Mouse (Mus musculus): Measurements from ENCODE around the gene Ugt1a2. TPM values are rescaled to one million over a fixed set of nuclear protein-coding genes. Genes with fewer than 3 reads are reported as not detected.

Gene Ugt1a2
- polyA plus RNA-seq, 1 experiment = 0.32 TPM

- TF ChIP-seq POLR2A (IDR thresholded peaks at IDR 0.05; ENCODE audit: control insufficient read depth, extremely low read depth, insufficient read depth, low read length, poor library complexity) (no peak), CTCF (IDR thresholded peaks at IDR 0.05; ENCODE audit: borderline replicate concordance, control insufficient read depth, extremely low read depth, insufficient read depth, low read length, poor library complexity) (no peak)
- 52% methylated on average over 2 of the region's 2 CpGs for WGBS
- Histone ChIP-seq H3K27ac (ENCODE audit: control insufficient read depth, insufficient read depth, low read length) (no peak overlapping the region), H3K4me1 (replicated peaks; ENCODE audit: control insufficient read depth, insufficient read depth, low read length) (no peaks in the 10 kb centered on the region), H3K36me3 (ENCODE audit: control insufficient read depth, insufficient read depth, low read length) (no peaks in the 10 kb centered on the region), H3K27me3 (ENCODE audit: control insufficient read depth, insufficient read depth, low read length) (no peaks in the 10 kb centered on the region), H3K4me3 (ENCODE audit: control insufficient read depth, insufficient read depth, low read length) (no peak overlapping the region)
- no peak for DNase-seq
These were observed 47.3 kb downstream of the Ugt1a2 start for GRCm38 (mm10) chr1:88247660-88248059.

- Histone ChIP-seq H3K4me1 (replicated peaks; ENCODE audit: control insufficient read depth, insufficient read depth, low read length) (no peaks in the 10 kb centered on the region), H3K27me3 (ENCODE audit: control insufficient read depth, insufficient read depth, low read length) (no peaks in the 10 kb centered on the region), H3K27ac (ENCODE audit: control insufficient read depth, insufficient read depth, low read length) (no peak overlapping the region), H3K36me3 (ENCODE audit: control insufficient read depth, insufficient read depth, low read length) (no peaks in the 10 kb centered on the region), H3K4me3 (ENCODE audit: control insufficient read depth, insufficient read depth, low read length) (no peak overlapping the region)
- TF ChIP-seq CTCF (IDR thresholded peaks at IDR 0.05; ENCODE audit: borderline replicate concordance, control insufficient read depth, extremely low read depth, insufficient read depth, low read length, poor library complexity) (no peak), POLR2A (IDR thresholded peaks at IDR 0.05; ENCODE audit: control insufficient read depth, extremely low read depth, insufficient read depth, low read length, poor library complexity) (no peak)
- DNase-seq = no peak
- WGBS = 58% methylated on average over 4 of the region's 4 CpGs
These were observed 48.3 kb downstream of the Ugt1a2 start for GRCm38 (mm10) chr1:88248658-88249057.

- TF ChIP-seq POLR2A (IDR thresholded peaks at IDR 0.05; ENCODE audit: control insufficient read depth, extremely low read depth, insufficient read depth, low read length, poor library complexity) (no peak), CTCF (IDR thresholded peaks at IDR 0.05; ENCODE audit: borderline replicate concordance, control insufficient read depth, extremely low read depth, insufficient read depth, low read length, poor library complexity) (no peak)
- no peak for DNase-seq
- no peaks in the 10 kb centered on the region for H3K4me1 ChIP-seq (replicated peaks; ENCODE audit: control insufficient read depth, insufficient read depth, low read length)
- H3K36me3 ChIP-seq (ENCODE audit: control insufficient read depth, insufficient read depth, low read length) = no peaks in the 10 kb centered on the region
- no peak overlapping the region for H3K4me3 ChIP-seq (ENCODE audit: control insufficient read depth, insufficient read depth, low read length)
- H3K27ac ChIP-seq (ENCODE audit: control insufficient read depth, insufficient read depth, low read length) = no peak overlapping the region
- no peaks in the 10 kb centered on the region for H3K27me3 ChIP-seq (ENCODE audit: control insufficient read depth, insufficient read depth, low read length)
- 83% methylated on average over 7 of the region's 7 CpGs for WGBS
These were observed 49.2 kb downstream of the Ugt1a2 start for GRCm38 (mm10) chr1:88249596-88249995.

- no peak overlapping the region for H3K27ac ChIP-seq (ENCODE audit: control insufficient read depth, insufficient read depth, low read length)
- no peaks in the 10 kb centered on the region for H3K4me1 ChIP-seq (replicated peaks; ENCODE audit: control insufficient read depth, insufficient read depth, low read length)
- H3K27me3 ChIP-seq (ENCODE audit: control insufficient read depth, insufficient read depth, low read length) = no peaks in the 10 kb centered on the region
- no peaks in the 10 kb centered on the region for H3K36me3 ChIP-seq (ENCODE audit: control insufficient read depth, insufficient read depth, low read length)
- TF ChIP-seq CTCF (IDR thresholded peaks at IDR 0.05; ENCODE audit: borderline replicate concordance, control insufficient read depth, extremely low read depth, insufficient read depth, low read length, poor library complexity) = no peak
- no peak for TF ChIP-seq POLR2A (IDR thresholded peaks at IDR 0.05; ENCODE audit: control insufficient read depth, extremely low read depth, insufficient read depth, low read length, poor library complexity)
- no peak for DNase-seq
- WGBS = 89% methylated on average over 5 of the region's 5 CpGs
- H3K4me3 ChIP-seq (ENCODE audit: control insufficient read depth, insufficient read depth, low read length) = no peak overlapping the region
These were observed 49.6 kb downstream of the Ugt1a2 start for GRCm38 (mm10) chr1:88250023-88250422.

- TF ChIP-seq CTCF (IDR thresholded peaks at IDR 0.05; ENCODE audit: borderline replicate concordance, control insufficient read depth, extremely low read depth, insufficient read depth, low read length, poor library complexity) (no peak), POLR2A (IDR thresholded peaks at IDR 0.05; ENCODE audit: control insufficient read depth, extremely low read depth, insufficient read depth, low read length, poor library complexity) (no peak)
- H3K4me1 ChIP-seq (replicated peaks; ENCODE audit: control insufficient read depth, insufficient read depth, low read length) = peaks cover under 1% of the 10 kb centered on the region; the same call in 1 of the 2 replicates
- no peak for DNase-seq
- 63% methylated on average over 8 of the region's 8 CpGs for WGBS
- H3K27ac ChIP-seq (ENCODE audit: control insufficient read depth, insufficient read depth, low read length) = no peak overlapping the region
- no peaks in the 10 kb centered on the region for H3K36me3 ChIP-seq (ENCODE audit: control insufficient read depth, insufficient read depth, low read length)
- no peak overlapping the region for H3K4me3 ChIP-seq (ENCODE audit: control insufficient read depth, insufficient read depth, low read length)
- no peaks in the 10 kb centered on the region for H3K27me3 ChIP-seq (ENCODE audit: control insufficient read depth, insufficient read depth, low read length)
These were observed 52.7 kb downstream of the Ugt1a2 start for GRCm38 (mm10) chr1:88253106-88253505.

- peaks cover 5% of the 10 kb centered on the region for H3K4me1 ChIP-seq (replicated peaks; ENCODE audit: control insufficient read depth, insufficient read depth, low read length)
- H3K27ac ChIP-seq (ENCODE audit: control insufficient read depth, insufficient read depth, low read length) = no peak overlapping the region
- no peaks in the 10 kb centered on the region for H3K27me3 ChIP-seq (ENCODE audit: control insufficient read depth, insufficient read depth, low read length)
- DNase-seq = no peak
- WGBS = 77% methylated on average over 6 of the region's 6 CpGs
- no peak overlapping the region for H3K4me3 ChIP-seq (ENCODE audit: control insufficient read depth, insufficient read depth, low read length)
- TF ChIP-seq CTCF (IDR thresholded peaks at IDR 0.05; ENCODE audit: borderline replicate concordance, control insufficient read depth, extremely low read depth, insufficient read depth, low read length, poor library complexity) (no peak), POLR2A (IDR thresholded peaks at IDR 0.05; ENCODE audit: control insufficient read depth, extremely low read depth, insufficient read depth, low read length, poor library complexity) (no peak)
- no peaks in the 10 kb centered on the region for H3K36me3 ChIP-seq (ENCODE audit: control insufficient read depth, insufficient read depth, low read length)
These were observed 53.1 kb downstream of the Ugt1a2 start for GRCm38 (mm10) chr1:88253540-88253939.

Data from thymus, adult 2 months (tissue).